9 mouse cellular contexts compared by ENCODE assay signal in genomic region chr7:139398530-139399021, GRCm38 (mm10). TPM values are rescaled to one million over a fixed set of nuclear protein-coding genes. Genes with fewer than 3 reads are reported as not detected.
A peak's percentile ranks its signal among the peaks of the same experiment; 100 is the strongest.
DNase-seq lines count a peak whose midpoint lies in the region; ATAC-seq lines count a peak whose summit lies in the region.
"Had no signal": no experiment of that assay in that cellular context is flagged by ENCODE, and none has a peak within 500 bp of the region (broad histone marks: within the 10 kb centered on the region; RNA-seq: fewer than 3 reads in every experiment).

No protein-coding gene starts in this region.

- H3K4me3 ChIP-seq in megakaryocyte, embryonic 14.5 days (replicated peaks) = peak overlapping the region; percentile 7
- H3K4me3 ChIP-seq in intestine, embryonic 14.5 days (ENCODE audit: low read depth, low read length) = no peak overlapping the region
- no peak overlapping the region for H3K4me3 ChIP-seq in liver, embryonic 12.5 days
- no peak overlapping the region for H3K4me3 ChIP-seq in stomach, embryonic 14.5 days (ENCODE audit: low read depth, low read length)
- H3K4me3 ChIP-seq in midbrain, embryonic 14.5 days (replicated peaks; ENCODE audit: low read depth, low read length) = no peak overlapping the region
- no peak overlapping the region for H3K4me3 ChIP-seq in midbrain, embryonic 11.5 days (ENCODE audit: low read depth, low read length)
- H3K4me3 ChIP-seq: erythroblast, embryonic 14.5 days had no signal

- H3K9ac ChIP-seq in intestine, embryonic 14.5 days (ENCODE audit: low read length) = no peak overlapping the region
- H3K9ac ChIP-seq in liver, embryonic 12.5 days = no peak overlapping the region
- H3K9ac ChIP-seq in stomach, embryonic 14.5 days (replicated peaks; ENCODE audit: low read depth, low read length) = no peak overlapping the region; the same call in 1 of the 2 replicates
- no peak overlapping the region for H3K9ac ChIP-seq in midbrain, embryonic 14.5 days (replicated peaks; ENCODE audit: low read length)
- H3K9ac ChIP-seq in midbrain, embryonic 11.5 days (ENCODE audit: low read length) = no peak overlapping the region

- DNase-seq in intestine, embryonic 14.5 days (ENCODE audit: low spot score) = no peak
- DNase-seq in midbrain, embryonic 14.5 days = no peak
- no peak for DNase-seq in midbrain, embryonic 11.5 days (ENCODE audit: low spot score, missing footprints)
- DNase-seq: adrenal gland, postnatal 14 days had no signal

- no peaks in the 10 kb centered on the region for H3K9me3 ChIP-seq in megakaryocyte, embryonic 14.5 days
- H3K9me3 ChIP-seq in intestine, embryonic 14.5 days (ENCODE audit: control insufficient read depth, low read length) = no peaks in the 10 kb centered on the region
- no peaks in the 10 kb centered on the region for H3K9me3 ChIP-seq in liver, embryonic 12.5 days (replicated peaks)
- H3K9me3 ChIP-seq in stomach, embryonic 14.5 days (ENCODE audit: control insufficient read depth, low read depth, low read length) = no peaks in the 10 kb centered on the region
- H3K9me3 ChIP-seq in midbrain, embryonic 14.5 days (ENCODE audit: control insufficient read depth, low read length) = no peaks in the 10 kb centered on the region
- no peaks in the 10 kb centered on the region for H3K9me3 ChIP-seq in midbrain, embryonic 11.5 days (ENCODE audit: control insufficient read depth, low read length)

- H3K4me1 ChIP-seq in megakaryocyte, embryonic 14.5 days = peaks cover 98% of the 10 kb centered on the region
- H3K4me1 ChIP-seq in intestine, embryonic 14.5 days (replicated peaks; ENCODE audit: control insufficient read depth, insufficient read depth, low read length) = peaks cover 30% of the 10 kb centered on the region
- H3K4me1 ChIP-seq in liver, embryonic 12.5 days = peaks cover 40% of the 10 kb centered on the region
- H3K4me1 ChIP-seq in stomach, embryonic 14.5 days (ENCODE audit: control insufficient read depth, insufficient read depth, low read length) = peaks cover 31% of the 10 kb centered on the region
- no peaks in the 10 kb centered on the region for H3K4me1 ChIP-seq in midbrain, embryonic 14.5 days (ENCODE audit: control insufficient read depth, insufficient read depth, low read length)
- H3K4me1 ChIP-seq in midbrain, embryonic 11.5 days (ENCODE audit: control insufficient read depth, insufficient read depth, low read length) = no peaks in the 10 kb centered on the region

- no peak overlapping the region for H3K27ac ChIP-seq in intestine, embryonic 14.5 days (ENCODE audit: low read depth)
- H3K27ac ChIP-seq in liver, embryonic 12.5 days = no peak overlapping the region
- H3K27ac ChIP-seq in stomach, embryonic 14.5 days (ENCODE audit: low read length) = peak overlapping the region; percentile 61; the same call in 1 of the 2 replicates
- H3K27ac ChIP-seq in midbrain, embryonic 14.5 days (replicated peaks; ENCODE audit: low read depth, low read length) = no peak overlapping the region
- no peak overlapping the region for H3K27ac ChIP-seq in midbrain, embryonic 11.5 days (ENCODE audit: low read depth, low read length)

- H3K36me3 ChIP-seq in megakaryocyte, embryonic 14.5 days (replicated peaks; ENCODE audit: low read length) = peaks cover 96% of the 10 kb centered on the region
- no peaks in the 10 kb centered on the region for H3K36me3 ChIP-seq in intestine, embryonic 14.5 days (ENCODE audit: control insufficient read depth, insufficient read depth, low read length)
- no peaks in the 10 kb centered on the region for H3K36me3 ChIP-seq in liver, embryonic 12.5 days
- H3K36me3 ChIP-seq in stomach, embryonic 14.5 days (ENCODE audit: control insufficient read depth, insufficient read depth, low read length) = no peaks in the 10 kb centered on the region
- H3K36me3 ChIP-seq in midbrain, embryonic 14.5 days (ENCODE audit: control insufficient read depth, insufficient read depth, low read length) = no peaks in the 10 kb centered on the region
- H3K36me3 ChIP-seq in midbrain, embryonic 11.5 days (ENCODE audit: control insufficient read depth, insufficient read depth, low read length) = no peaks in the 10 kb centered on the region

- no peaks in the 10 kb centered on the region for H3K27me3 ChIP-seq in megakaryocyte, embryonic 14.5 days (replicated peaks)
- H3K27me3 ChIP-seq in intestine, embryonic 14.5 days (replicated peaks; ENCODE audit: control insufficient read depth, insufficient read depth, low read length) = no peaks in the 10 kb centered on the region
- no peaks in the 10 kb centered on the region for H3K27me3 ChIP-seq in liver, embryonic 12.5 days (replicated peaks)
- no peaks in the 10 kb centered on the region for H3K27me3 ChIP-seq in stomach, embryonic 14.5 days (ENCODE audit: control insufficient read depth, insufficient read depth, low read length)
- H3K27me3 ChIP-seq in midbrain, embryonic 14.5 days (ENCODE audit: control insufficient read depth, insufficient read depth, low read length) = no peaks in the 10 kb centered on the region
- no peaks in the 10 kb centered on the region for H3K27me3 ChIP-seq in midbrain, embryonic 11.5 days (ENCODE audit: control insufficient read depth, insufficient read depth, low read length)

- WGBS in intestine, embryonic 14.5 days = 65% methylated on average over 6 of the region's 6 CpGs
- 58% methylated on average over 6 of the region's 6 CpGs for WGBS in liver, embryonic 12.5 days (ENCODE audit: insufficient replicate concordance)
- 45% methylated on average over 6 of the region's 6 CpGs for WGBS in stomach, embryonic 14.5 days
- WGBS in midbrain, embryonic 14.5 days = 79% methylated on average over 6 of the region's 6 CpGs
- WGBS in midbrain, embryonic 11.5 days = 83% methylated on average over 6 of the region's 6 CpGs

- ATAC-seq in megakaryocyte, adult 5-6 weeks (ENCODE audit: poor library complexity, severe bottlenecking) = no peak
- peak; percentile 61; the same call in 1 of the 2 replicates for ATAC-seq in intestine, embryonic 14.5 days (replicated peaks; ENCODE audit: low FRiP score, low TSS enrichment, low read depth)
- ATAC-seq in liver, embryonic 12.5 days = peak; percentile 25; the same call in 1 of the 2 replicates
- peak; percentile 78 for ATAC-seq in stomach, embryonic 14.5 days (ENCODE audit: insufficient number of reproducible peaks, insufficient read depth, low FRiP score, low read depth)
- no peak for ATAC-seq in midbrain, embryonic 14.5 days (ENCODE audit: low FRiP score, low TSS enrichment)
- ATAC-seq in midbrain, embryonic 11.5 days (ENCODE audit: low FRiP score) = no peak

- no peak overlapping the region for H3K4me2 ChIP-seq in intestine, embryonic 14.5 days (ENCODE audit: low read length)
- no peak overlapping the region for H3K4me2 ChIP-seq in liver, embryonic 12.5 days
- no peak overlapping the region for H3K4me2 ChIP-seq in stomach, embryonic 14.5 days (replicated peaks; ENCODE audit: low read depth, low read length)
- H3K4me2 ChIP-seq in midbrain, embryonic 14.5 days (ENCODE audit: low read length) = no peak overlapping the region
- no peak overlapping the region for H3K4me2 ChIP-seq in midbrain, embryonic 11.5 days

RNA-seq across cellular contexts. Expression of gene Inpp5a, which starts 9.7 kb away (rescaled TPM):
- 95.0 and 304 TPM in 2 replicates for polyA plus RNA-seq in megakaryocyte, embryonic 14.5 days (2012; ENCODE audit: insufficient read depth, low replicate concordance)
- total RNA-seq in megakaryocyte, adult 5-6 weeks (2015) = 11.4 and 11.9 TPM in 2 replicates
- 7.6 and 10.5 TPM in 2 replicates for total RNA-seq in megakaryocyte, adult 5-6 weeks (2017)
- polyA plus RNA-seq in intestine, embryonic 14.5 days (2014; fragmentation: Nextera tagmentation; extraction: Ambion mirVana) = 44.2 and 49.8 TPM in 2 replicates
- 10.1 and 11.0 TPM in 2 replicates for polyA plus RNA-seq in liver, embryonic 12.5 days (2016; fragmentation: Nextera tagmentation; extraction: Ambion mirVana)
- polyA plus RNA-seq in stomach, embryonic 14.5 days (2014; fragmentation: Nextera tagmentation; extraction: Ambion mirVana) = 46.2 and 51.9 TPM in 2 replicates
- 21.0 and 23.0 TPM in 2 replicates for polyA plus RNA-seq in midbrain, embryonic 14.5 days (2014; fragmentation: Nextera tagmentation; extraction: Ambion mirVana)
- polyA plus RNA-seq in midbrain, embryonic 11.5 days (2014; fragmentation: Nextera tagmentation; extraction: Ambion mirVana) = 23.2 and 25.2 TPM in 2 replicates

Comparison
In these comparisons a context has a peak if more than half of its experiments do, and no peak if none do; other contexts are left out.
1. ATAC-seq: peak in intestine, embryonic 14.5 days (single experiment), liver, embryonic 12.5 days (single experiment) and stomach, embryonic 14.5 days (single experiment); none in megakaryocyte, adult 5-6 weeks (single experiment), midbrain, embryonic 14.5 days (single experiment) and midbrain, embryonic 11.5 days (single experiment).